Mouse (Mus musculus): ENCODE measurements around the gene Brd2. TPM values are rescaled to one million over a fixed set of nuclear protein-coding genes. Genes with fewer than 3 reads are reported as not detected.

The Brd2 gene
- polyA plus RNA-seq, 1 experiment from 2014 or later = 35.8 TPM

- Histone ChIP-seq H3K4me1 (ENCODE audit: control insufficient read depth, low read depth, low read length) (no peaks in the 10 kb centered on the region), H3K4me3 (ENCODE audit: low read depth, low read length) (no peak overlapping the region), H3K27ac (ENCODE audit: low read length) (no peak overlapping the region), H3K9me3 (replicated peaks; ENCODE audit: control insufficient read depth, low read length) (no peaks in the 10 kb centered on the region), H3K36me3 (ENCODE audit: control insufficient read depth, insufficient read depth) (peaks cover 41% of the 10 kb centered on the region), H3K9ac (ENCODE audit: low read depth, low read length) (no peak overlapping the region), H3K27me3 (ENCODE audit: control insufficient read depth, insufficient read depth, low read depth, low read length) (no peaks in the 10 kb centered on the region; the same call in 1 of the 2 replicates), H3K4me2 (ENCODE audit: low read depth, low read length) (no peak overlapping the region)
- 68% methylated on average over 14 of the region's 14 CpGs for WGBS (ENCODE audit: insufficient replicate concordance)
- ATAC-seq (ENCODE audit: low read depth) = no peak; the same call in 1 of the 2 replicates
These were observed 13.2 kb downstream of the Brd2 start for GRCm38 (mm10) chr17:34109038-34109805.

GRCm38 (mm10) chr17:34108460-34108859 lies 14.0 kb downstream of the Brd2 start:
- Histone ChIP-seq H3K4me1 (ENCODE audit: control insufficient read depth, low read depth, low read length) (no peaks in the 10 kb centered on the region), H3K4me2 (ENCODE audit: low read depth, low read length) (no peak overlapping the region), H3K4me3 (ENCODE audit: low read depth, low read length) (no peak overlapping the region), H3K9me3 (replicated peaks; ENCODE audit: control insufficient read depth, low read length) (no peaks in the 10 kb centered on the region), H3K27ac (ENCODE audit: low read length) (no peak overlapping the region), H3K9ac (ENCODE audit: low read depth, low read length) (no peak overlapping the region), H3K36me3 (ENCODE audit: control insufficient read depth, insufficient read depth) (peaks cover 33% of the 10 kb centered on the region), H3K27me3 (ENCODE audit: control insufficient read depth, insufficient read depth, low read depth, low read length) (no peaks in the 10 kb centered on the region; the same call in 1 of the 2 replicates)
- WGBS (ENCODE audit: insufficient replicate concordance) = 82% methylated on average over 5 of the region's 6 CpGs
- ATAC-seq (ENCODE audit: low read depth) = no peak

GRCm38 (mm10) chr17:34107109-34107867 lies 15.1 kb downstream of the Brd2 start:
- H3K36me3 ChIP-seq (ENCODE audit: control insufficient read depth, insufficient read depth) = peaks cover 21% of the 10 kb centered on the region
- ATAC-seq (ENCODE audit: low read depth) = no peak
- no peak overlapping the region for H3K4me2 ChIP-seq (ENCODE audit: low read depth, low read length)
- no peaks in the 10 kb centered on the region; the same call in 1 of the 2 replicates for H3K27me3 ChIP-seq (ENCODE audit: control insufficient read depth, insufficient read depth, low read depth, low read length)
- H3K27ac ChIP-seq (ENCODE audit: low read length) = no peak overlapping the region
- H3K9ac ChIP-seq (ENCODE audit: low read depth, low read length) = no peak overlapping the region
- H3K9me3 ChIP-seq (replicated peaks; ENCODE audit: control insufficient read depth, low read length) = no peaks in the 10 kb centered on the region
- H3K4me3 ChIP-seq (ENCODE audit: low read depth, low read length) = no peak overlapping the region
- H3K4me1 ChIP-seq (ENCODE audit: control insufficient read depth, low read depth, low read length) = no peaks in the 10 kb centered on the region
- whole genome bisulfite sequencing (ENCODE audit: insufficient replicate concordance) = 69% methylated on average over 7 of the region's 7 CpGs

- peaks cover 3% of the 10 kb centered on the region for H3K4me1 ChIP-seq (ENCODE audit: control insufficient read depth, low read depth, low read length)
- peaks cover 14% of the 10 kb centered on the region for H3K36me3 ChIP-seq (ENCODE audit: control insufficient read depth, insufficient read depth)
- no peak overlapping the region for H3K4me3 ChIP-seq (ENCODE audit: low read depth, low read length)
- H3K9me3 ChIP-seq (replicated peaks; ENCODE audit: control insufficient read depth, low read length) = no peaks in the 10 kb centered on the region
- no peak for ATAC-seq (ENCODE audit: low read depth)
- no peak overlapping the region for H3K4me2 ChIP-seq (ENCODE audit: low read depth, low read length)
- H3K27me3 ChIP-seq (ENCODE audit: control insufficient read depth, insufficient read depth, low read depth, low read length) = no peaks in the 10 kb centered on the region; the same call in 1 of the 2 replicates
- no peak overlapping the region for H3K27ac ChIP-seq (ENCODE audit: low read length)
- WGBS (ENCODE audit: insufficient replicate concordance) = 72% methylated on average over 7 of the region's 7 CpGs
- no peak overlapping the region for H3K9ac ChIP-seq (ENCODE audit: low read depth, low read length)
These were observed 15.9 kb downstream of the Brd2 start for GRCm38 (mm10) chr17:34106555-34106954.

GRCm38 (mm10) chr17:34104804-34105203 lies 17.6 kb downstream of the Brd2 start:
- Histone ChIP-seq H3K36me3 (ENCODE audit: control insufficient read depth, insufficient read depth) (peaks cover 3% of the 10 kb centered on the region; the same call in 1 of the 2 replicates), H3K27me3 (ENCODE audit: control insufficient read depth, insufficient read depth, low read depth, low read length) (no peaks in the 10 kb centered on the region; the same call in none of the 2 replicates), H3K9me3 (replicated peaks; ENCODE audit: control insufficient read depth, low read length) (no peaks in the 10 kb centered on the region), H3K27ac (ENCODE audit: low read length) (no peak overlapping the region), H3K4me2 (ENCODE audit: low read depth, low read length) (no peak overlapping the region), H3K4me1 (ENCODE audit: control insufficient read depth, low read depth, low read length) (peaks cover 4% of the 10 kb centered on the region), H3K9ac (ENCODE audit: low read depth, low read length) (no peak overlapping the region), H3K4me3 (ENCODE audit: low read depth, low read length) (no peak overlapping the region)
- no peak for ATAC-seq (ENCODE audit: low read depth)
- 69% methylated on average over 9 of the region's 9 CpGs for WGBS (ENCODE audit: insufficient replicate concordance)

- Histone ChIP-seq H3K9ac (ENCODE audit: low read depth, low read length) (no peak overlapping the region), H3K36me3 (ENCODE audit: control insufficient read depth, insufficient read depth) (no peaks in the 10 kb centered on the region), H3K4me2 (ENCODE audit: low read depth, low read length) (no peak overlapping the region), H3K9me3 (replicated peaks; ENCODE audit: control insufficient read depth, low read length) (no peaks in the 10 kb centered on the region), H3K4me3 (ENCODE audit: low read depth, low read length) (no peak overlapping the region), H3K4me1 (ENCODE audit: control insufficient read depth, low read depth, low read length) (peaks cover 4% of the 10 kb centered on the region), H3K27me3 (ENCODE audit: control insufficient read depth, insufficient read depth, low read depth, low read length) (no peaks in the 10 kb centered on the region; the same call in none of the 2 replicates), H3K27ac (ENCODE audit: low read length) (no peak overlapping the region)
- ATAC-seq (ENCODE audit: low read depth) = no peak
- 55% methylated on average over 6 of the region's 6 CpGs for WGBS (ENCODE audit: insufficient replicate concordance)
These were observed 19.6 kb downstream of the Brd2 start for GRCm38 (mm10) chr17:34102831-34103230.

- Histone ChIP-seq H3K4me2 (ENCODE audit: low read depth, low read length) (peak overlapping the region; percentile 56), H3K27me3 (ENCODE audit: control insufficient read depth, insufficient read depth, low read depth, low read length) (no peaks in the 10 kb centered on the region; the same call in none of the 2 replicates), H3K27ac (ENCODE audit: low read length) (no peak overlapping the region), H3K4me3 (ENCODE audit: low read depth, low read length) (peak overlapping the region; percentile 22; the same call in 1 of the 2 replicates), H3K9me3 (replicated peaks; ENCODE audit: control insufficient read depth, low read length) (no peaks in the 10 kb centered on the region), H3K9ac (ENCODE audit: low read depth, low read length) (peak overlapping the region; percentile 22; the same call in 1 of the 2 replicates), H3K4me1 (ENCODE audit: control insufficient read depth, low read depth, low read length) (peaks cover 4% of the 10 kb centered on the region), H3K36me3 (ENCODE audit: control insufficient read depth, insufficient read depth) (no peaks in the 10 kb centered on the region)
- peak; percentile 67; the same call in 1 of the 2 replicates for ATAC-seq (ENCODE audit: low read depth)
- 1% methylated on average over 12 of the region's 12 CpGs for WGBS (ENCODE audit: insufficient replicate concordance)
These were observed 20.8 kb downstream of the Brd2 start for GRCm38 (mm10) chr17:34101604-34102032.

- WGBS (ENCODE audit: insufficient replicate concordance) = 23% methylated on average over 5 of the region's 5 CpGs
- H3K4me2 ChIP-seq (ENCODE audit: low read depth, low read length) = no peak overlapping the region
- ATAC-seq (ENCODE audit: low read depth) = no peak
These were observed 21.2 kb downstream of the Brd2 start for GRCm38 (mm10) chr17:34101185-34101584.

More at GRCm38 (mm10) chr17:34101185-34101584, 21.2 kb downstream of the Brd2 start:
- Histone ChIP-seq H3K9ac (ENCODE audit: low read depth, low read length) (no peak overlapping the region), H3K4me3 (ENCODE audit: low read depth, low read length) (no peak overlapping the region), H3K36me3 (ENCODE audit: control insufficient read depth, insufficient read depth) (no peaks in the 10 kb centered on the region), H3K27ac (ENCODE audit: low read length) (no peak overlapping the region), H3K4me1 (ENCODE audit: control insufficient read depth, low read depth, low read length) (peaks cover 4% of the 10 kb centered on the region), H3K9me3 (replicated peaks; ENCODE audit: control insufficient read depth, low read length) (no peaks in the 10 kb centered on the region), H3K27me3 (ENCODE audit: control insufficient read depth, insufficient read depth, low read depth, low read length) (no peaks in the 10 kb centered on the region; the same call in none of the 2 replicates)
